Mouse (Mus musculus) brain, adult 10 weeks (tissue): ENCODE measurements around the gene Cacna1a. TPM values are rescaled to one million over a fixed set of nuclear protein-coding genes. Genes with fewer than 3 reads are reported as not detected.

Experiments
- polyA plus RNA-seq: library from polyadenylated mRNA; stranded (reverse); fragments of 350-450 nt; fragmentation: Illumina TruSeq; extraction: RNeasy Lipid Tissue Mini Kit (QIAGEN cat#74804); gene quantifications from one replicate; pipeline ENCODE4 v1.2.3, GENCODE M21; 2015; ENCODE audit warnings: low read depth, low replicate concordance

Gene Cacna1a
- polyA plus RNA-seq: 75.3 TPM

DNA sequence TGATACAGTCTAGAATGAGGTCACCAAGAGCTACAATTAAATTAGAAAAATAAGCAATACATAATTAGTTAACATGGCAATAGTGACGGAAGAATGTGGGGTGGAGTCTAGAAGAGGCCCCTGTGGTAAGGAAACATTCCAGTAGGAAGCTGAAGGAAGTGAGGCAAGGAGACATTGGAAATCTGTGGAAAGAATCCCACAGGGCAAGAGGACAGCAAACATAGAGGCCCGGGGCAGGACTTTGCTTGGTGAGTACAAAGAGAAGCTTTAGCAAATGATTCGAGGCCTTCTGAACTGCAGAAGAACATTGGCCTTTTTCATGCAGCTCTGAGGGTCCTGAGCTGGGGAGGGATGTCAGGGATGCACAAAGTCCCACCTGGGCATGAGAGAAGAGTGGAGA lies at the start of gene Cacna1a:
Cacna1a (plus strand) TSS at position 166 of the 400 bp plus-strand sequence.

GRCm38 (mm10) chr8:84662581-84663065 lies 274.4 kb downstream of the Cacna1a start, which contains the start of gene Ier2:
TSS of gene Ier2 (minus strand) at chr8:84662852.

DNA sequence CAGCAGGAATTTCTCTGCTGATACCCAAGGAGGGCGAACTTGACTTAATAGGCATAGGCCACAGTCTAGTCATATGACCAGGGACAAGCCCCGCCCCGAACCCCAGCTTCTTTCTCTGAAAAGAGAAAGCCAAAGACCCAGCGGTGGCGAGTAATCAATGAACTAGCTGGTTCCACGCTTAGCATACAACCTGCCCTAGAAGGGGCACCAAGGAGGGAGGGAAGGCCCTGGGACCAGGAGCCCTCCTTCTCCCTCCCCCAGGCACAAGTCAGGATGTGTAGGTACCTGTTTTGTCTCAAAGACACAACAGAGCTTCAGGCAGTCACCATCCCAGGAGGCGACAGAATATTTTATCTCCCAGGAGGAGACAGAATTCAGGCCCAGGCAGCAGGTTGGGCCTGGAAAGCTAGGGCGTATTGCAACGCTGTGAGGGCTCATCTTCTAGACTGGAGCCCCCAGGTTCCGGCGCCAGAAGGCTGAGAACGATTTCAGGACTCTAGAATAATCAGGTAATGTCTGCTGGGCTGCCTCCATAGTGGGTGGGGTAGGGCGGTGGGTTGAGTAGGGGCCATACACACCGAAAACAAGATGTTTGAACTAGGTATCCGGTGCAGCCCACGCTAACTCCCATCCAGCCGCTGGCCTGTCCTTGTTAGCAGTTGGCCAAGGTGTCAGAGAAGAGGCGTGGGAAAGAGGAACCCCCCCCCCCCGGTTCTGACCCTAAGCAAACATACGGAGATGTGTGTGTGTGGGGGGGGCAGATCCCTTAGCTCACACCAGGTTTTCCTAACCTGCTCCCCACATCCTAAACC lies 298.2 kb downstream of the Cacna1a start, which contains the start of gene Trmt1:
Trmt1 (plus strand) TSS at position 117 of the 812 bp plus-strand sequence.

DNA sequence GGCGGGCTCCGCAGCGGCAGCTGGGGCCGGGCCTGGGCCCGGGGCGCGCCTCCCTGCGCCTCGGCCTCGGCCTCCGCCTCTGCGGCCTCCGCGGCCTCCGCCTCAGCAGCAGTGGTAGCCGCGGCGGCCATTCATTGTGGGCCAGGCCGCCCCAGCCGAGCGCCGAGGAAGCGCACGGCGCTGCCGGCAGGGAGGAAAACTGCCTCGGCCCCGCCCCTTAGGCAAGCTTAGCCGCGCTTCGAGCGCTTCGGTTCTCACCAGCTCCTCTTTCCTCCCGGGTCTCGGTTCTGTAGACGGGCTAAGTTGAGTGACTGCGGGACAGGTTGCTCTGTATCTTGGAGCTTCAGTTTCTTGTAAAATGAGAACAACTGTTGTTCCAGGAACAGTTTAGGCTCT lies 299.5 kb downstream of the Cacna1a start, which contains the start of gene Nacc1:
Nacc1 (minus strand) TSS at position 158 of the 396 bp plus-strand sequence.

Other genes starting within 250 kb of the Cacna1a start
- 29.2 TPM for gene Cc2d1a, start 240.5 kb upstream of the Cacna1a start, polyA plus RNA-seq
- 2.5 TPM for gene 4930432K21Rik, start 240.4 kb upstream of the Cacna1a start, polyA plus RNA-seq
- gene Nanos3, start 203.2 kb upstream of the Cacna1a start, polyA plus RNA-seq: not detected
- gene Zswim4, start 151.4 kb upstream of the Cacna1a start, polyA plus RNA-seq: 9.6 TPM
- 197 TPM for gene D8Ertd738e, start 138.7 kb upstream of the Cacna1a start, polyA plus RNA-seq
- gene Mri1, start 131.1 kb upstream of the Cacna1a start, polyA plus RNA-seq: 13.7 TPM
- gene Ccdc130, start 118.1 kb upstream of the Cacna1a start, polyA plus RNA-seq: 25.7 TPM